Mouse (Mus musculus) A20 (cell line): ENCODE data around the gene Ptprj.
"Not testable (repeated sequence)": the region's sequence is repeated elsewhere in the genome, so short reads cannot be mapped to it uniquely, and the experiment has no call there.

Source experiments
- DNase-seq: peaks from one replicate; pipeline ENCODE4 v3.0.0-alpha.2; 2011; ENCODE audit warnings: low read depth, low spot score

Gene Ptprj

DNA sequence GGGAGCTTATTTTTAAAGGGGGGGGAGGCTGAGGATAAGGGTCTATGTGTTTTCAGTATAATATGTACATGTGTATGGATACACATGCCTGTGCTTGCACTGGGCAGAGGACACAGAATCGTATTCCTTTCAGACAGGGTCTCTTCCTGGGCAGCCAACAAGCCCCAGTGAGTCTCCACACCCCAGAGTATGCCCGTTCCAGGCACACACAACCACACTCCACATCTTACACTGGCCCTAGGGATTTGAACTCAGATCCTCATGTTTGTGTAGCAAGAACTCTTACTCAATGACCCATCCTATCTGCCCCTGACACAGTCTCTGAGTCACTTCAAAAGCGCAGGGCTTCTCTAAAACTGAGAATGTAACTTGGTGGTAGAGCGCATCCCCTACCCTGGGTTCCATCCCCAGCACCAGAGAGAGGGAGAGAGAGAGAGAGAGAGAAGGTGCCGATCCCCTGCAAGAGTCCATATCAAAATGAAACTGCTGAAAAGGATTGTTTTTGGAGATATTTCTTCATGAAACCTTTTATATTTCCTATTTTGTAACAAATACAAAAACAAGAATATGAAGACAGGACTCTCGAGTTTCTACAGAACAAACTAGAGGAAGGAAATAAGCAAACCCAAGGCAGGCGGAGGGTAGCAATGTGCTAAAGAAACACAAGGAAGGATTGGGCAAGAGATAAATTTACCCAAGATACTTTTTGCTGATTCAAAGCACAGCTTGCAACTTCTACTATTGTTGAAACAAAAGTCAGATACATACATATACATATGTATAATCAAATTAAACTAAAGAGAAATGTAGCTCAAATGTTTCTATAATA lies 2.8 kb downstream of the Ptprj start:
- no peak for DNase-seq

DNA sequence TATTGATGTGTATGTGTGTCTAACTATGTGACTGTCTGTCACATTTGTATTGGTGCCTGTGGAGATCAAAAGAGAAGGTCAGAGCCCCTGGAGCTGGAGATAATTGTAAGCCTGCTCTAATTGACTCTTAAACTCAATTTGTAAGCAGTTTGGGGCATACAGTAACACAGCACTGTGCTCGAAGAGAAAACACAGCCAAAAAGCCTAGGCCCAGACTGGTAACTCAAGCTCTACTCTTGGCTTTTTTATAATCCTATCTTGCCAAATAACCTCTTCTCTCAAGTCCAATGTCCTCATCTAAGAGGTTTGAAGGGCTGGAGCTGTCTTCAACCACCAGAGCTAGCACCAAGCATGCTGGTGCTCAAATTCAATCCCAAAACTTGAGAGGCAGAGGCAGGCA lies 3.5 kb downstream of the Ptprj start:
- no peak for DNase-seq

DNA sequence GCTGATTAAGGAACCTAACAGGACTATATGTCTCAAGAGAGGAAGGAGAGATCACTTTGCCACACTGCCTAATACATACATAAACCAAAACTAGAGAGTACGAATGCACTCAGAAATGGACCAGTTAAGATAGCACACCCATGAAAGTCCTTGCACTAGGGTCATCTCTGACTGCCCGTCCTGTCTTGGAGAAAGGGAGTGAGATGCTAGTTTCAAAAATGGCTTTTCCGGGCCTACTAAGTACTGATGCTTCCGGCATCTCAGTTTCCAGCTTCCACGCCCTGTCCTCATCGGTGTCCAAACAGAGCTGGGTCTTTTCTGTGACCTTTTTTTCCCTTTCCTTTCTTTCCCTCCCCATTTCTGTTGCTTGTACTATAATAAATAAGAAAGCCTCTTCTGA lies 4.0 kb downstream of the Ptprj start:
- DNase-seq: no peak

DNA sequence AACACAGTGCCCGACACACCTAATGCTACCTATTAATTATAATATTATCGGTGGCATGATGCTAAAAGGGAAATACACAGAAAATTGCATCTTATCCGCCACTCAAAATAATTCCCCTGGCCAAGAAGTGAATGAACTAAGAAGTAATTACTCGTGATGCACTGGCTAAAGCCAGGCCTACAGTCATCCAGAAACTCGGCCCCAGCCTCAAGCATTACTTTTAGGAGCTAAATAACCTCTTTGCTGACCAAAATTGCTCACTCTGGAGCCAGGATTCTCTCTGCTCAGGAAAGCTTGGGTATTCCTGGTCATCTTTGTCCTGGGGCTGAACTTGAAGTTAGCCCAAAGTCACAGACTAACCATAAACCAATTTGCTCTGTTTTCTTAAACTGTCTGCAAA lies 4.7 kb downstream of the Ptprj start:
- no peak for DNase-seq

DNA sequence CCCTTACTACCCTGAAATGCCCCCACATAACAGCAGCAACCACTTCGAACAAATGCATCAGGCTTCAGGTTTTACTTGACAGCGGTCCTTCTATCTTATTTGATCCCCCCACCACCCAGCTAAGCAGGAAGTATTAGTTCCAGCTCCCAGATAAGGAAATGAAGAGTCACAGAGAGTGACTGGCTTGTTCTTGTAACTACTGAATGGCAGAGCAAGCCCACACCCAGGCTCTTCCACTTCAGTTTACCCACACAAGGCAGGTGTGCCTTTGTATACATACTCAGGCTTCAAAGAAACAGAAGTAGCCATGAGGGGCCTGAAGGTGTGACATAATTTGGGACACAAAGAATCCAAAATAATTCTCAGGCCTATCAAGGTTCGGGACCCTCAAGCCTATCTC lies 5.3 kb downstream of the Ptprj start:
- no peak for DNase-seq

DNA sequence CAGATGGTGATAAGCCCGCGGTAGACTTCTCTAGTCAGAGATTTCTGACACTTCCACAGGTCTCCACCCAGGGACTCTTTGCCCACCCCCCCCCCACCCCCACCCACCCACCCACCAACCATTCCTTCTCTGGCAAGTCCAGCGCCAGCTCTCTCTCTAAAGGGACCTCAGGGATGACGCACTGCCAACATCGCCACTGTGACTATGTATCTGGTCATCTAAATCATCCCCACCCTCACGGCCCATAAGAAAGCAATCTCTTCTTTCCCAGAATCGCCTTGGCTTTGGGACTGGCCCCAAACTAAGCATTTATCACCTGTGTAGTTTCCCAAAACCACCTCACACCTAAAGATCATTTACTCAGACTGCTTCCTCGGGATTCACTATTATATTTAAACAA lies 5.9 kb downstream of the Ptprj start:
- no peak for DNase-seq

DNA sequence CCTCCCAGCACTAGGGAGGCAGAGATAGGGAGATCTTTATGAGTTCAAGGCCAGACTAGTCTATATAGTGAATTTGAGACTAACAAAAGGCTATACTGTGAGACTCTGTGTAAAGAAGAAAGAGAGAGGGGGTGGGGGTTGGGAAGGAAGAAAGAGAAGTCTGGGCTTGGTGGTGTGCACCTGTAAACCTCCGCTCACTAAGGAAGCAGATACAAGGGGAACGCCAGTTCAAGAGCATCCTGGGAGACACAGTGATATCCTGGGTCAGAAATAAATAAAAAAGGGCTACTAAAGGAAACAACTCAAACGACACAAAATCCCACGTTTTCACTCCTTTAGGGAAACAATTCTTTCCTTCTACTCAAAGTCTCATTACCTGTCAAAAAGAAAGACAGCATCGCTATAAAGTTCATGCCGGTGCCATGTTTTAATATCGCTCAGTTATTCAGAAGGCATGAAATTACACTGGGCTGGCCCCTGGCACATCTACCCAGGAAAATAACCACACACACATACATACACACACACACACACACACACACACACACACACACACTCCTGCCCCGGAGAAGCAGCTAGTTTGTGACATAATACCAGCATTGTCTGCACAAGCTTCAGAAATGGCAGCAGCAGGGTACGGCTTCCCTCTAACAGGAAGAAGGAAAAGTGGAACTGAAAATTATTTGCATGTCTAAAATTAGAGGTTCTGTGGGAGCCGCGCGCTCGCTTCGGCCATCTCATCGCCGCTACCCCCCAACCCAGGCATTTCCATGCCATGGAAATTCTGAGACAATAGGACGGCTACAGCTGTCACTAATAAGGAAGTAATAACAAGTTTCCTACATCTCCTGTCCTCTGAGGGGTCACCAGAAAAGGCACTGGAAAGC lies 6.6 kb downstream of the Ptprj start:
- DNase-seq: peak; percentile 46

DNA sequence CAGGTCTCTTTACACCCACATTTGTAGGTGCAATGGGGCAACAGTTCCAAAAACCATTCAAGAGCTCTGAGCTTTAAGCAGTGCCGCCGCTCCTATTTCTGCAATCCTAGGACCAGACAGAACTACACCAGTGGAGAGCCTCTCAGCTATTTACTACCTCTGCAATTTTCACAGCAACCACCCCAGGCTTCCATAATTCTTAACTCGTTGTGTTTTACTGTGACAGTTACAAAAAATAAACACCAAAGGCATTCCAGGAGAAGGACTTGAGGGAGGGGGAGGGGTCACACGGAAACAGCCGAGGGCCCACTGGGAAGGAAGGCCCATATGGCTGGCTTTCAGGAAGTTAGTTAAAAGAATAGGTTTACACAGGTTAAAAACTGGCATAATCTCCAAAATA lies 8.3 kb downstream of the Ptprj start:
- DNase-seq: no peak

DNA sequence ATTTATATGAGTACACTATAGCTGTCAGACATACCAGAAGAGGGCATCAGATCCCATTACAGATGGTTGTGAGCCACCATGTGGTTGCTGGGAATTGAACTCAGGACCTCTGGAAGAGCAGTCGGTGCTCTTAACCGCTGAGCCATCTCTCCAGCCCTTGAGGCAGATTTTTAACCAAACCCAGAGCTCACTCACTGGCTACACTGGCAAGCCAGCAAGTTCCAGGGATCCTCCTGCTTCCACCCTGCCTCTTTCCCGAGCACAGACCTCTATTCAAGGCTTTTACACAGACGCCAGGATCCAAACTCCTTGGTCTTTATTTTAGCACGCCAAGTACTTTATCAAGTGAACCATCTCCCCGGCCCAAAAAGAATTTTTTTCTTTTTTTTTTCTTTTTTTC lies 9.0 kb downstream of the Ptprj start:
- DNase-seq: not testable (repeated sequence)

DNA sequence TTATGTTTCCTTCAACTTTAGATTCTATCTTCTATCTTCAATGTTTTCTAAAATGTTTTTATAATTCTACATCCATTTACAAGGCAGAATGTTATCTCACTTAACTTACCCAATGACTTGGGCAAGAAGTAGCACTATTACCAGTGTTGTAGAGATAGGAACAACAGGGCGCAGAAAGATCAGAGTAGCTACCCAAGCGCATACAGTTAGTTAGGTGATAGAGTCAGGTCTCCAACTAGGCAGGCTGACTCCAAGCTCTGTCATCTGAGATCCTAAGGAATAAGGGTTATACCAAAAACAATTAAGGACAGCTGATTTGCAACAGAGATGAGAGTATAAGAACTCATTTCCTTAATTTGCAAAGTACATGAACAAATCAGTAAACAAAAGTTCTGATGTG lies 9.6 kb downstream of the Ptprj start:
- no peak for DNase-seq

DNA sequence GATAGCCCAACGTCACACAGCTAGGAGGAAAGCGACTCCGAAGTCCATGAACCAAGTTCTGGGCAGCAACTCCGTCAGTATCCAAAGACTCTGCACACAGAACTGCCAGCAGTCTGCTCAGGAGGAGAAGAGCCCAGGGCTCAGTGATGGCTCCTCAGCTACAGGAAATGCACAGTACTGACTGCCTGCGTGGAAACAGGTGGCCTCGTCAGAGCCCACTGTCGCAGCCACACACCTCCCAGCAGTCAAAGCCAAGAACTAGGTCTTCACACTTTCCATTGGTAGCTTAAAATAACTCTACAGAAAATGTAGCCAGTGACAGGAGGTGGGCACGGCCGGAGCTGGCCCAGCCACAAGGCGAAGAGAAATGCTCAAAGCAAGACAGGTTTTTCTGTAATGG lies 10.2 kb downstream of the Ptprj start:
- no peak for DNase-seq

DNA sequence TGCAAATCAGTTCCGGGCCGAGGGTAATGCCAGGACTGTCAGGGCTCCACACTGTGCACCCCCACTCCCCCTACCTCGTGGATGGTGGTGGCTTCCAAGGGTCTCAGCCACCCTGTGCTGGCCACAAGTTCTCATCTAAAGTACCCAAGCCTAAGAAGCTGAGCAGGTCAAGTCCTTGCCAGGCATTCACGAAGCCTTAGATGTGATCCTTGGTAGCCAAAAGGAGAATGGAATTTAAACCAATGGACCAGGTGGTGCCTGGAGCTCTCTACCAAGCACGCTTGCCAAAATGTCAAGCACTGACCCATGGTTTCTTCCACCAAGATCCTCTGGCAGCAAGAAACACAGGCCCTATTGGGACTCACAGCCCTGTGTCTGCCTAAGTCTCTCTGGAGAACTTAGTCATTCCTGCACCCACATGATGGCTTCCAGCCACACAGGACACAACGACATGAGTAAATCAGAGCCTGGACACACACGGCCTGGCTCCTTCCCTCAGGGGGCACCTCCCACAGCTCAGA lies 11.4 kb downstream of the Ptprj start:
- DNase-seq: no peak

DNA sequence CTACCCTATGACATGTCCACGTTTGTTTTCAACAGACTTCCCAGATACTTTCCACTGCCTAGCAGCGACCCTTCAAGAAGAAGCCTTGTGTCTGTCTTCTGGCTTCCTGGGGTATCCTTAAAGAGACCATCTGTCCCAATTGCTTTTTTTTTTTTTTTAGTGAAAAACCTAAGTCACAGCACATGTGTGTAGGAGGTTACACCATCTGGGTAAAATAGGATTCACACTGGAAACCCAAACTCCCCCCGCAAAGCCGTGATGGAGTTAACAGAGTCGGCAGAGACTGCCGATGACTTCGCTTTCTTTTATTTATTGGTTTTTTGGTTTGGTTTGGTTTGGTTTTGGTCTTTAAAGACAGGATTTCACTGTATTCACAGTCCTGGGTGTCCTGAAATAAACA lies 12.4 kb downstream of the Ptprj start:
- no peak for DNase-seq

DNA sequence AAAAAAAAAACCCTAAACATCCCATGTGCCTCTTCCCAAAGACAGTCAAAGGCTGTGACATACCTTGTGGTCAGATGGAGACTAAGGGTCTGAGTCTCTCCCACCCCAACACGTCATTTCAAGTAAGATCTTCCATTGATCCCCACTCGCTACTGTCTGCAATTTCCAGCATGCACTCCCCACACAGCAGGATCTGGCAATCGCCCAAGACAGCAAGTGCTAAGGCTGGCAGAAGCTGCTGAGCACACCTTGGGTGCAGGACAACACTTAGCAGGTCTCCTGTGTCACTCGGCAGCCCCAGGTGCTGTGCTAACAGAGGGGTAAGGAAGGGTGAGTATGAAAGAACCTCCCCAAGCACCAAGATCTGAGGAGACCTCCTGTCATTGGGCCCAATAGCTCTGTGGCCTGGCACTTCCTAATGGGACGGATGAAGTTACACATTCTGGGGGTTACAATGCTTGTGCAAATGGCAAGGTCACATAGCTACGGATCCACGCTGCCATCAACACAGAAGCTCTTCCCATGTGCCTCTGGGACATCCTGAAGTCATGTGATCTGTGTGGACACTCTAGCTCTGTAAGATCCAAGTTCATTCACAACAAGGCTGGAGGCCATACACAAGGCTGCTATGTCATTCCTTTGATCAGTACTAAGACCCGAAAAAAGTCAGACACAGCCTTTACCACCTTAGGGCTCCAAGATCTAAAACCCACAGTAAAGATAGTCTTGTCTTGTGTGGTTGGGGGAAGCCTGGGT lies 13.5 kb downstream of the Ptprj start:
- DNase-seq: no peak

DNA sequence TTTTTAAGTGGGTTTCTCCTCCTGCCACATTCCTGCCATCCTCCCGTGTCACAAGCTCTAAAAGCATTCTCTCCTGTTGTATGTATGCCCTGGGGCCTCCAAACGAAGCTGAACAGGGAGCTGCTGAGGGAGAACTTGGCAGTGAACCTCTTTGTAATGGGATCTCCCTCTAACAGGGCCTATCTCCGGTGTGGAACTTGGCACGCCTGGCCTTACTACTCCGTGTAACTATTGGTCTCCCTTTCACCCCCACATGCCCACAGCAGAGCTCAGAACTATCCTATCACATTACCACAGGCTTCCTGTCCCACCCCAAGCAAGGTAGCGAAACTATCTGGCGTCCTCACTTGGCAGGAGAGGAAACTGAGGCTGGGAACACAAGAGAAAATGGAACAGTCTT lies 14.4 kb downstream of the Ptprj start:
- no peak for DNase-seq

DNA sequence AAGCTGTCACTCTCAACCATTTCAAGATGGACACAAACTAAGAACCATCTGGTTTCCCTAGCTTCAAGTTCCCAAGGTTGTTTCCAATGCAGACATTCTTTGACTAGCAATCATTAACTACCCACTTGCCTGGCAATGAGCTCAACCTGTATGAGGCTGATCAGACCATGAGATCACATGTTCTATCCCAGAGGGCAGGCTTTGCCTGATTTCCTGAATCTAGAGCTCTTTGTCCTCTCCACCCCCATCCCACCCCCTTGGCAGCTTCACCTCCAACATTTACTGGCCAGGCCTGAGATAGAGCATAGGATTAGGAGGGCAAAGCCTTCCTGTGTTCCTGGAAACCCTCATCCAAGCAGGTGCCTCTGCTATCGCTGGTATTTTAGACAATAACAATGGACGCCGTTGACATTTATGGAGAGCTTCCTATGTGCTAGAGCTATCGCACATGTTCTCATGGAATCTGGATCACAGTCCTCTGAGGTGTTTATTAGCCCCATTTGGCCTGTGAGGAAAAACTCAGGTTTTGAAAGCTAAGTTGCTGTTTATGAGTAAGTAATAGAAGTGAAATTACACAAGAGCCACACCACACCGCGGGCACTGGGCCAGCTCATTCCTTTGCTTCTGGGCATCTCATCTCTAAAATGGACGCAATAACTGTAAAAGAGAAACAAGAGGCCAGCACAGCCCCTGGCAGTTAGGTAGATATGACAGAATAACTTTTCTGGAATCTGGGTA lies 15.1 kb downstream of the Ptprj start:
- no peak for DNase-seq

DNA sequence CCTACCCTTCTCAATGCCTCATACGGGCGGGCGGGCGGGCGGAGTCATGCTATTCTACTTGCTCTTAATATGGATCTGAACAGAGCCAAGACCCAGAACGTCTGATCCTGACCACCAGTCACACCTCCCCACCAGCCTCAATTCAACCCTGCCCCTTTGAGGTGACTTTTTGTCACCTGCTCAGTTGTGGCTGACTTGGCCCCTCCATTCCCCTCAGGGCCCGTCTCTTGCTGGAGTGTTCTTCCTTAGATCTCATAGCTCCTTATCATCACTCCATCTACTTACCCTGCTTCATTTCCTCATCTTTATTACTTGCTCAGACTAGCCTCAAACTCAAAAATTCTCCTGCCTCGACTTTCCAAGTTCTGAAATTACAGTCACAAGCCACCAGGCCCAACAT lies 15.9 kb downstream of the Ptprj start:
- DNase-seq: no peak

DNA sequence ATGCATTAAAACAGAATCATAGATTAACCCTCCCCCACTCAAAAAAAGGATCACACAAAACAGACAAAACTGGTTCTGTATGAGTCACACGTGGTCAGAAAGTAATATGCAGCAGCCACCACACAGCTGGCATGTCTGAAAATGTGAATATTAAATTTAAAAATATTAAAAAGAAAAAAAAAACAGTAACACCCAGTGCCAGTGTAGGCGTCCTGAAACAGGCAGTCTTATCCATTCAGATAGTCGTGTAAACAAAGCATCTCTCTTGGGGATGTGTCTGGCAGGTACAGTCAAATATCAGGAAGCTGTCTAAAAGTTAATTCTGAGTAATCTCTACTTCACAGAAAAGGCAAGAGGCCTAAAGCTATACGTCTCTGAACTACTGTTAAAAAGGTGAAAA lies 17.3 kb downstream of the Ptprj start:
- DNase-seq: no peak

DNA sequence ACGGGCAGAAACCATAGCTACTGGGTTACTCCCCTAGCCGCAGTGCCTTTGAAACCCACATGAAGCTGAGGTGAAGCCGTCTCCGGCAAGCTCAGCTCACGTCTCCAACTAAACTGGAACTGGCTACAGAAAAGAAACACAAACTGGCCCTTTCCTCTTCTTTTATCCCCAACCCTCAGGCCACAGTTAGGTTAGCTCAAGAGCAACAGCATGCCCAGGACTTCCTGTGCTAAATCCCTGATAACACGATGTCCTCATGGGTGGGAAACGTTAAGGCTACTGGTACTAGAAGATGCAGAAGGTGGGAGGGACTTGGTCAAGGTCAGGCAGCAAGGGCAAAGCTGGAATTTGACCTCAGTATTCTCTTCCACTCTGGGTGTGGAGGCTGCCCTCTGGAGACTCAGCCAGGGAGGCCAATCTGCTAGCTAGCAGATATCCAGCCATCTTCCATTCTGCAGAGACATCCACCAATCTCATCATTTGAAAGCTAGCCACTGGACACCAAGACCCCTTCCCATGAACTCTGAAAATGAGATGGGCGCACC lies 18.2 kb downstream of the Ptprj start:
- DNase-seq: no peak

DNA sequence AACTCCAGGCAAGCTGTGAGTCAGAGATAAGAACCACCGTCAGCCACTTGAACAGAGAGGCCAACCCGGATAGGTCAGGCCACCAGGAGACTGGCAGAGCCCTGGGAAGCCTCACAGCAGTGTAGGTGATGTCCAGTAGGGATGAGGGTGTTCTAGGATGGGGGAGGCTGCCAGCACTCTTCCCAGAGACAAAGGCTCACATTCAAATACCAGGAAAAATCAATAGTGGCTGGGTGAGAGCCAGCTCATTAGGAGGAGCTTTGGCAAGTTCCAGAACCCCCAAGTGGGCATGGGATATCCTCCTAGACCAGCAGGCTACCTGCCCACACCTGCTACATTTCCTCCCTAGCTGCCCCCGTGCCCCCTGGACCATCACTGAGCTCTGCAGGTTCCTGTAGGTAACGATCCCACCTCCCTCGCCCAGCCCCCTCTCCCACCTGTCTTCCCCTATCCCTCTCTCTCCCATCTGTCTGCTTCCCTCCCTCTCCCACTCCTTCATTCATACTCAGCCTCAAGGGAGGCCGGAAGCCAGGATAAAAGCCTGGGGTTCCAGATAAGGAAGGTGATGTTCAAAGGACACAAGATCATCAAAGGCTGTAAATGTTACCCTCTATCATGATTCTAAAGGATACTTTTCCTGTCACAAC lies 20.1 kb downstream of the Ptprj start:
- DNase-seq: no peak
